Mouse (Mus musculus) liver, embryonic 12.5 days (tissue): Measurements from ENCODE around the gene Oprm1. TPM values are rescaled to one million over a fixed set of nuclear protein-coding genes. Genes with fewer than 3 reads are reported as not detected.
"Not testable (repeated sequence)": the region's sequence is repeated elsewhere in the genome, so short reads cannot be mapped to it uniquely, and the experiment has no call there.

ENCODE experiments used
- ATAC-seq: fragments of 200-750 bp; cut with Nextera tagmentation; 2 replicates; pipeline ENCODE4 v1.8.0; 2017; ENCODE audit warnings: moderate number of reproducible peaks, mild to moderate bottlenecking, moderate library complexity
- H3K27ac ChIP-seq: fragments of 300-500 bp; sonication (generic); 2 replicates; pipeline ENCODE4 v1.5.1; 2016; ENCODE audit warnings: mild to moderate bottlenecking
- H3K27me3 ChIP-seq: fragments of 300-500 bp; sonication (generic); replicated peaks from 2 replicates; pipeline ENCODE4 v1.6.1; 2016; ENCODE audit warnings: mild to moderate bottlenecking, moderate library complexity
- H3K36me3 ChIP-seq: fragments of 300-500 bp; sonication (generic); 2 replicates; pipeline ENCODE4 v1.6.1; 2016; ENCODE audit warnings: mild to moderate bottlenecking, moderate library complexity
- H3K4me1 ChIP-seq: fragments of 300-500 bp; sonication (generic); 2 replicates; pipeline ENCODE4 v1.6.1; 2016
- H3K4me2 ChIP-seq: fragments of 300-500 bp; sonication (generic); 2 replicates; pipeline ENCODE4 v1.6.1; 2016; ENCODE audit warnings: mild to moderate bottlenecking, moderate library complexity
- H3K4me3 ChIP-seq: fragments of 300-500 bp; sonication (generic); 2 replicates; pipeline ENCODE4 v1.5.1; 2016; ENCODE audit warnings: mild to moderate bottlenecking, moderate library complexity
- H3K9ac ChIP-seq: fragments of 300-500 bp; sonication (generic); 2 replicates; pipeline ENCODE4 v1.6.1; 2016; ENCODE audit warnings: mild to moderate bottlenecking, moderate library complexity
- H3K9me3 ChIP-seq: fragments of 300-500 bp; sonication (generic); replicated peaks from 2 replicates; pipeline ENCODE4 v1.6.1; 2016; ENCODE audit warnings: mild to moderate bottlenecking, moderate library complexity
- WGBS: fragments of 180-500 bp; shearing (Covaris S2); methylation state at CpG from one replicate; pipeline ENCODE4 v1.1.7; 2016; ENCODE audit not compliant: insufficient replicate concordance; 5-methylcytosine and 5-hydroxymethylcytosine counted together
- polyA plus RNA-seq: library from polyadenylated mRNA; unstranded; fragments of >200 nt; fragmentation: Nextera tagmentation; extraction: Ambion mirVana; gene quantifications from 2 replicates; pipeline ENCODE4 v1.2.1, GENCODE M21; 2016

Oprm1 gene
- polyA plus RNA-seq, 1 experiment from 2014 or later = not detected

DNA sequence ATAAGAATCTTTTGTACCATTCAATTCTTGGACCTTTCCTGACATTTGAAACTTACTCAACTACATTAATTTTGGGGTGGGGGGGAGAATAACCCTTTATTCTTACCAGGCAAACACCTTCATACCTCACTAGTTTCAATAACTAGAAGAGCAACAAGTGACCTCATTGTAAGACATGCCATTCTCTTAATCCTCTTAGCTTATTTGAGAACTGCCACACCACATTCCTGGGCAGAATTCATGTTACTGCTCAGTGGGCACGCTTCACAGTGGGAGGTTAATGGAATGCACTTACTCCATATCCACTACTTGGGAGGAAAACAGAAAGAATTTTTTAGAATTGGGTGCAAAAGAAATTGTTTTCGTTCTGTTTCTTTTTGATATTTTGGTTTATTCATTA, 90.5 kb downstream of the Oprm1 start:
- H3K27me3 ChIP-seq = no peaks in the 10 kb centered on the region
- no peaks in the 10 kb centered on the region for H3K36me3 ChIP-seq
- no peaks in the 10 kb centered on the region for H3K4me1 ChIP-seq
- no peaks in the 10 kb centered on the region for H3K9me3 ChIP-seq
- no peak overlapping the region for H3K27ac ChIP-seq
- ATAC-seq = no peak
- 57% methylated on average over 2 of the region's 2 CpGs for WGBS
- H3K4me2 ChIP-seq = no peak overlapping the region
- no peak overlapping the region for H3K4me3 ChIP-seq
- no peak overlapping the region for H3K9ac ChIP-seq

DNA sequence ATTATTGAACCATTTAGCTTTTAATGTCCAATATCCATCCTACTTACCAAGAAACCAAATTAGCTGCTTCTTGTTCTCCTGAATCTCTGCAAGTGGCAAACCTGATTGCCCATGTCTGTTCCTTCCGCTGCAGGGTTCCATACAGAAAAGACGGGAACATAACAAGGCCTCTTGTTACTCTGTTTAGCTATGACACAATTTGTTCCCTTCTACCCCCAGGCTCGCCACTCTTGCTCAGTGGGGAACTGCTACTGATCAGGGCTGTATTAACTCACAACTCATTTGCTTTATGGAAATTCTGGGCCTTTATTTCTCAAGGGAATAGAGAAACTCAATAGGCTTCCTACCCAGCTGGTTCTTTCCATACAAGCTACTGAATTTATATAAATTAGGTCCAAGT, 97.5 kb downstream of the Oprm1 start:
- Histone ChIP-seq H3K27ac (no peak overlapping the region), H3K4me1 (no peaks in the 10 kb centered on the region), H3K9ac (no peak overlapping the region), H3K4me3 (no peak overlapping the region), H3K4me2 (no peak overlapping the region), H3K9me3 (no peaks in the 10 kb centered on the region), H3K36me3 (no peaks in the 10 kb centered on the region), H3K27me3 (no peaks in the 10 kb centered on the region)
- no peak for ATAC-seq
- WGBS = 67% methylated on average over 3 of the region's 3 CpGs

DNA sequence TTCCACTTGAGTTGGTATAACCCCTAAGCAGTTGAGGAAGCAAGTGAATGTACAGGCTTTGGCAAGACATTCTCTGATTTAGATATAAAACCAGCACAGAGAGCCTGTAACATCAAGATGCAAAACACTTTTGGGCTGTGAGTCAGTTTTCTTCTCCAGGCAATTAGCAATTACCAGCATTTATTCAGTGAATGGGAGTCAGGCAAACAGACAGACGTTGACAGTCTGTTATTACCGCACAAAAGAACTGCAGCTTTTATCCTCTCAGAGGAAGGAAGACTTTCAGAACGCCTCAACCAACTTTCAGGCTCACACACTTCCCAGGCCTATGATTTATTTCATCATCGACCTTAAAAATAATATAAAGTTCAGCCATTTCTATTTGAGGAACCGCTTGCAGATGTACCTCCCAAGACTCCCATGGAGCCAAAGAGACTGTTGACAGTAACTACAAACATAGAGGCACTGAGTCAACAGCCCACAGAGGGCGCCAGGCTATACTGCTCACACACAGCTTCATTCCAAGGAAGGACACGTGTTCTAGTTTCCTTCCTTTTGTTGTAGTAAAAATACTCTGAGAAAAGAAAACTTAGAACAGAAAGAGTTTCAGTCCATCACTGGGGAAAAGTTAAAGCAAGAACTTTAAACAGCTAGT, 113.2 kb downstream of the Oprm1 start:
- Histone ChIP-seq H3K4me3 (no peak overlapping the region), H3K36me3 (no peaks in the 10 kb centered on the region), H3K9ac (no peak overlapping the region), H3K27ac (no peak overlapping the region), H3K4me1 (no peaks in the 10 kb centered on the region), H3K27me3 (no peaks in the 10 kb centered on the region), H3K9me3 (no peaks in the 10 kb centered on the region), H3K4me2 (no peak overlapping the region)
- ATAC-seq = no peak
- whole genome bisulfite sequencing = 63% methylated on average over 7 of the region's 7 CpGs

DNA sequence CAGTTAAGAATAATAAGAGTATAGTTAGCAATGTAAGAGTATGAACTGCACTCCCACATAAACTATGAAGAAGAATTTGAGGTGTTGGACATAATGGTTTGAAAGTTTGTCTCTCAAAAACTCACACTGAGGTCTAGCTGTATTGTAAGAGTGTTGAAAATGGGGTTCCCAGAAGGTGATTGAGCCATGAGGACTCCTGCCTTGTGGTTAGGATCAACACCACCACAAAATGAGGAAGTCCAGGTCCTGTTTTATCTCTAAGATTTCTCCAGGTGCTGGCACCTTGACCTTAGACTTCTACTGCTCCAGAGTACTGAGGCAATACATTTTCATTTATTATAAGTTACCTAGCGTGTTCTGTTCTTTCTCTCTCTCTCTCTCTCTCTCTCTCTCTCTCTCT, 115.6 kb downstream of the Oprm1 start:
- Histone ChIP-seq H3K4me3 (no peak overlapping the region), H3K4me2 (no peak overlapping the region), H3K9ac (no peak overlapping the region), H3K36me3 (no peaks in the 10 kb centered on the region), H3K27me3 (no peaks in the 10 kb centered on the region), H3K4me1 (no peaks in the 10 kb centered on the region), H3K27ac (no peak overlapping the region), H3K9me3 (no peaks in the 10 kb centered on the region)
- 38% methylated on average over 1 of the region's 1 CpGs for WGBS
- ATAC-seq = no peak

DNA sequence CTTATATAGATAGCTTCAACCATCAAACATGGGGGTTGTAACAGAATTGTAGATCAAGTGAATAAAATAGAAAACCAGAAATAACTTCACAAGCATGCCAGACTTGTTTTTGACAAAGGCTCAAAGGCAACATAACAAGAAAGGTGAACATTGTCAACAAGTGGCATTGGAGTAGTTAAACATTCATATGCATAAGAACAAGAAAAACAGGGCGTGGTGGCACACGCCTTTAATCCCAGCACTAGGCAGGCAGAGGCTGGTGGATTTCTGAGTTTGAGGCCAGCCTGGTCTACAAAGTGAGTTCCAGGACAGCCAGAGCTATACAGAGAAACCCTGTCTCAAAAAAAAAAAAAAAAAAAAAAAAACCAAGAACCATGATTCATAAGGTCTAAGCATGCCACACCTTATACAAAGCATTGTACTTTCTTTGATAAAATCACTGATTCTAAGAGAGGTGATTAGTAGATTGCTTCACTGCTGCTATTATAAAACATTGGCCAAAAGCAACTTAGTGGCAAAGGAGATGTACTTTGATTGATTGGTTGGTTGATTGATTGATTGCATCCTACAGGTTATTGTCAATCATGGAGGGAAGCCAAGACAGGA, 120.1 kb downstream of the Oprm1 start:
- WGBS = 66% methylated on average over 2 of the region's 2 CpGs
- Histone ChIP-seq H3K9me3 (no peaks in the 10 kb centered on the region), H3K9ac (no peak overlapping the region), H3K27ac (no peak overlapping the region), H3K36me3 (no peaks in the 10 kb centered on the region), H3K27me3 (no peaks in the 10 kb centered on the region), H3K4me2 (no peak overlapping the region), H3K4me3 (no peak overlapping the region), H3K4me1 (no peaks in the 10 kb centered on the region)
- ATAC-seq = no peak

DNA sequence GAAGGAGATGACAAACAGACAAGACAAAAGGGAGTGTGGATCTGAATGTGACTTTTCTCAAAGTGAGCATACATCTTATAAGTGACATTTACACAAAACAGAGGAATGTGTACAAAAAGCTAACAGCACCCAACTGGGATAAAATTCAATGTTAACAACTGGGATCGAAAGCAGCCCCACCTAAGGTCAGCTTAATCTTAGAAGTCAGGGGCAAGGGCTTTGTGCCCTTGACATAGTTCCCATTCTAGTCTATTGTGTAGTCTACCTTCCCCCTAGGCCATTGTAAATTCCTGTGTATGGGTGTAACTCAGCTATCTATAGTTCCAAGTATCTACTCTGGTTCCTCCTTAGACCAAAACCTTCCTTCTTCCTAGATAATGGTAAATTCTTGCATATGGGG, 123.7 kb downstream of the Oprm1 start:
- not testable (repeated sequence) for H3K27me3 ChIP-seq, H3K4me3 ChIP-seq, H3K9me3 ChIP-seq, H3K4me1 ChIP-seq, ATAC-seq, H3K27ac ChIP-seq, H3K36me3 ChIP-seq, H3K9ac ChIP-seq, H3K4me2 ChIP-seq
- 87% methylated on average over 1 of the region's 1 CpGs for WGBS

- no peaks in the 10 kb centered on the region for H3K27me3 ChIP-seq
- no peaks in the 10 kb centered on the region for H3K36me3 ChIP-seq
- H3K9me3 ChIP-seq = no peaks in the 10 kb centered on the region
- ATAC-seq = no peak
- H3K9ac ChIP-seq = no peak overlapping the region
- H3K4me1 ChIP-seq = no peaks in the 10 kb centered on the region
- H3K4me2 ChIP-seq = no peak overlapping the region
- 0% methylated on average over 1 of the region's 1 CpGs for WGBS
- no peak overlapping the region for H3K4me3 ChIP-seq
- no peak overlapping the region for H3K27ac ChIP-seq
Observed at GRCm38 (mm10) chr10:6885460-6885859, 127.2 kb downstream of the Oprm1 start.

DNA sequence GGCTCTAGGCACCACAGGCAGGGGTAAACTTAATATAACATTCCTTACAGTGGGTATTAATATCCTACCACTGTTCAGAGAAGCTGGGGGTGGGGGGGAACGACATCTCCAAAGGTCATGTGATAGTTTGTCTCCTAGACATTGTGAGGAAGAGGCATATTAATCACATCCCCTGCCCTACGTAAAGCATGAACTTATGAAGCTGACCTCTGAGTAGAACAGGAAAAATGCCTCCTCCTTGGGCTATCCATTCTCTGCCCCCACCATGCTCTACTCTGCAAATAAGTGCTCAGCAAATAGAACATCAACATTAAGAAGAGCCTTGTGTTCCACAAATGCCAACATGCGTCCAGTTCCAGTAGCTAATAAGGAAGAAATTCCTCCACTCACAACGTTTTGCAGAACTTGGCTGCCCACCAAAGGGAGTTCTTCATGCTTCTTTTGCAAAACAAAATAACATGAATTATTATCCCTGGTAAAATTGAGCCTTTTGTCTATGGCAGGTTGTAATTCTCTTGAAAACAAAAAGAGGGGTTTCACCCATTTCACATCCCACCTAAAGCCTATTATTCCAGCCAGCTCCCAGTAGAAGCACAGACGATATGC, 131.4 kb downstream of the Oprm1 start:
- H3K27ac ChIP-seq = no peak overlapping the region
- no peaks in the 10 kb centered on the region for H3K36me3 ChIP-seq
- 51% methylated on average over 5 of the region's 5 CpGs for WGBS
- ATAC-seq = no peak
- H3K4me2 ChIP-seq = no peak overlapping the region
- no peak overlapping the region for H3K9ac ChIP-seq
- H3K9me3 ChIP-seq = no peaks in the 10 kb centered on the region
- H3K4me1 ChIP-seq = no peaks in the 10 kb centered on the region
- no peak overlapping the region for H3K4me3 ChIP-seq
- H3K27me3 ChIP-seq = no peaks in the 10 kb centered on the region

DNA sequence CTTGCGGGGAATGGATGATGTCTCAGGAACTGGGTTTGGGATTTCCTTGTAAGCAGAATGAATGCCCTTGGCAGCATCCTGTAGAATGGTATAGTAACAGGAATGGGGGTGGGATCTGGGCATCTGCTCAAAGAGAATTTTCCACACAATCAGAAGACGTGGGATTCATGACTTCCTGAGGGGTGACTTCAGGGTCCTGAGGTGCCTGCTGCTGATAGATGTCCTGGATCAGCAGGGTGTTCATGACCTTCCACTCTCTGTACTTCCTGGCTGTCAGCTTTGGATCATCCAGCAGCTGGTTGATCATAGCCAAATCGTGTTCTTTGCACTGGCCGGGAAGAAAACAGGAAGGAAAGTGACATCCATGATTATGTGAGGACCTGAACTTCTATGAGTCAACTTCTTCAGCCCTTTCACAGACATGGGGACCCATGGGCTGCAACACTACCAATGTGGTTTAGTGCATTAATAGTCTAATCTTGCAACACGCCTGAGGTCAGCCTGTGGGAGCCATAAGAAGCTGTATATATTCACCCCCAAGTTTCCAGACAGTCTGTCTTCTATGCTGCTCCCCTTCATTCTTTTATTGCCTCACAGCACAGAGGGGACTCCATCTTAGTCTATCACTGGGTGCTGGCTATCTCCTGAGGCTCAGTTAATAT, 132.2 kb downstream of the Oprm1 start:
- WGBS = 50% methylated on average over 5 of the region's 5 CpGs
- no peaks in the 10 kb centered on the region for H3K4me1 ChIP-seq
- ATAC-seq = no peak; the same call in 1 of the 2 replicates

GRCm38 (mm10) chr10:6895796-6896195, 137.5 kb downstream of the Oprm1 start:
- no peak for ATAC-seq
- no peaks in the 10 kb centered on the region for H3K36me3 ChIP-seq
- H3K27me3 ChIP-seq = no peaks in the 10 kb centered on the region
- no peak overlapping the region for H3K4me3 ChIP-seq
- no peak overlapping the region for H3K27ac ChIP-seq
- no peaks in the 10 kb centered on the region for H3K4me1 ChIP-seq
- no peak overlapping the region for H3K4me2 ChIP-seq
- no peak overlapping the region for H3K9ac ChIP-seq
- 57% methylated on average over 3 of the region's 3 CpGs for WGBS
- H3K9me3 ChIP-seq = no peaks in the 10 kb centered on the region

More for the DNA sequence above, 132.2 kb downstream of the Oprm1 start:
- Histone ChIP-seq H3K9ac (no peak overlapping the region), H3K27ac (no peak overlapping the region), H3K9me3 (no peaks in the 10 kb centered on the region), H3K4me2 (no peak overlapping the region), H3K36me3 (no peaks in the 10 kb centered on the region), H3K4me3 (no peak overlapping the region), H3K27me3 (no peaks in the 10 kb centered on the region)

DNA sequence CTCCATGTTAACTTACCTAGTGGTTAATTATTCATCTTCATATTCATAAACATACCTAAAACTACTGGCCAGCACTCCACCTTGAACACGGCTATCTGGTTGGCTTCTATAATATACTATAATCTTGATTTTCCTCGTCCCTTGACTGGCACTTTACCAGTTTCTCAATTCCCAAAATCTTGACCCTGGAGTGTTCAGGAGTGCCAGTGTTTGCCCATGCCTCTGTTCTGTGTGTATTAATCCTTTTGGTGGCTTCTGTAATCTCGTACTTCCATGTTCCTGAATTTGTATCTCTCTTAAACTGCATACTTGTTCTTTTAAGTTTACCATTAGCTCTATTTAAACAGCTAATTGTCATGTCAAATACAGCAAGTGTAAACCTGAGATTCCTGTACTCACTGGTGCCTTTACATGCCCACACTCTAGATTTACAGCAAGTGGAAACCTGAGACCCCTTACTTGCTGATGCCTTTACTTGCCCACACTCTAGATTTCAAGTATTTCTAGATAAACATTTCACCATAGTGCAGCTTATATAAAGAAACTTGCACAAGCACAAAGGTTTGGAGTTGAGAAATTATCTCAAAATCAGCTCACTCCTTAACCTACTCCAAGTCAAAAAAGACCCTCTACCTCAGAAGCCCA, 138.5 kb downstream of the Oprm1 start:
- Histone ChIP-seq H3K4me2 (no peak overlapping the region), H3K4me1 (no peaks in the 10 kb centered on the region), H3K9me3 (no peaks in the 10 kb centered on the region), H3K9ac (no peak overlapping the region), H3K27me3 (no peaks in the 10 kb centered on the region), H3K27ac (no peak overlapping the region), H3K36me3 (no peaks in the 10 kb centered on the region), H3K4me3 (no peak overlapping the region)
- no peak for ATAC-seq
- 51% methylated on average over 3 of the region's 3 CpGs for WGBS

DNA sequence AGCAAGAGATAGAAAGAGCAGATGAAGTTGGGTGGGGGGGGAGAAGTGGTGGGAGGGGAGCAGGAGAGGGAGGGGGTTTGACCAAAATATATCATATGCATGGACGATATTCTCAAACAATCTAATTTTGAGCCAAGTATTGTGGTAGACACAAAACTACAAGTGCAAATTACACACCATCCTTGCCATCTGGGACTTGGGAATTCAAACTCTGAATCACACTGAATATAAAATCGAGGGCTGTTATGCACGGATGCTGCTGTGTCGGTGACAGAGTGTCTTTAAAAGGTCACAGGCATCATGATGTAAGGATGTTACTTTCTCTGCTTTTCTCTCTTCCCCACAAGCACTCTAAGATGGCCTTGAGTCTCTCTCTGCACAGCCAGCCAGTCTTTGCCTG, 141.8 kb downstream of the Oprm1 start:
- H3K9ac ChIP-seq = no peak overlapping the region
- no peak for ATAC-seq
- 70% methylated on average over 4 of the region's 4 CpGs for WGBS
- H3K4me2 ChIP-seq = no peak overlapping the region
- no peaks in the 10 kb centered on the region for H3K27me3 ChIP-seq
- no peak overlapping the region for H3K4me3 ChIP-seq
- H3K27ac ChIP-seq = no peak overlapping the region
- no peaks in the 10 kb centered on the region for H3K4me1 ChIP-seq
- H3K9me3 ChIP-seq = no peaks in the 10 kb centered on the region
- H3K36me3 ChIP-seq = no peaks in the 10 kb centered on the region
